Mouse (Mus musculus) C2C12 (cell line): ENCODE data around the gene Gucd1. TPM values are rescaled to one million over a fixed set of nuclear protein-coding genes. Genes with fewer than 3 reads are reported as not detected.
"Not testable (repeated sequence)": the region's sequence is repeated elsewhere in the genome, so short reads cannot be mapped to it uniquely, and the experiment has no call there.

Experiments
- H3K27me3 ChIP-seq: one replicate; pipeline ENCODE4 v1.6.1; 2011; ENCODE audit not compliant: control insufficient read depth, insufficient read depth, insufficient read length
- H3K36me3 ChIP-seq: one replicate; pipeline ENCODE4 v1.6.1; 2011; ENCODE audit not compliant: control insufficient read depth, insufficient read depth
- H3K4me3 ChIP-seq: one replicate; pipeline ENCODE4 v1.5.1; 2011; ENCODE audit warnings: mild to moderate bottlenecking, control low read depth; ENCODE audit not compliant: poor library complexity, insufficient read depth, severe bottlenecking
- H3K79me2 ChIP-seq: one replicate; pipeline ENCODE4 v1.6.1; 2011; ENCODE audit not compliant: control insufficient read depth, insufficient read depth
- H3K79me3 ChIP-seq: one replicate; pipeline ENCODE4 v1.6.1; 2011; ENCODE audit warnings: low read depth, control low read depth
- H3ac ChIP-seq: one replicate; pipeline ENCODE3; 2011; ENCODE audit warnings: low read depth; ENCODE audit not compliant: control insufficient read depth, insufficient read length
- CEBPB ChIP-seq: IDR thresholded peaks from one replicate; pipeline ENCODE4 v1.6.1; 2011; ENCODE audit warnings: low read depth, mild to moderate bottlenecking, control low read depth, moderate library complexity
- CTCF ChIP-seq: IDR thresholded peaks from one replicate; pipeline ENCODE4 v1.5.1; 2011; ENCODE audit not compliant: control insufficient read depth, insufficient read depth, insufficient read length
- FOSL1 ChIP-seq: IDR thresholded peaks from one replicate; pipeline ENCODE4 v1.8.0; 2011; ENCODE audit warnings: mild to moderate bottlenecking, low read length; ENCODE audit not compliant: poor library complexity, insufficient read depth, severe bottlenecking
- MAX ChIP-seq: IDR thresholded peaks from one replicate; pipeline ENCODE4 v1.6.1; 2011; ENCODE audit warnings: mild to moderate bottlenecking, control low read depth
- MYOD1 ChIP-seq: IDR thresholded peaks from one replicate; pipeline ENCODE4 v1.6.1; 2011; ENCODE audit warnings: low read depth; ENCODE audit not compliant: control insufficient read depth, insufficient read length
- MYOG ChIP-seq: IDR thresholded peaks from one replicate; pipeline ENCODE4 v1.6.1; 2011; ENCODE audit not compliant: control insufficient read depth, insufficient read length; ENCODE audit errors: extremely low read depth
- USF1 ChIP-seq: IDR thresholded peaks from one replicate; pipeline ENCODE4 v1.6.1; 2011; ENCODE audit warnings: low read depth, mild to moderate bottlenecking, control low read depth, moderate library complexity
- polyA plus RNA-seq: library from polyadenylated mRNA; unstranded; fragments of >200 nt; fragmentation: generic; extraction: Trizol; gene quantifications from one replicate; pipeline ENCODE4 v1.2.1, GENCODE M21; 2012; ENCODE audit warnings: missing spikeins

Gucd1 gene
- polyA plus RNA-seq, 1 experiment = 15.7 TPM

DNA sequence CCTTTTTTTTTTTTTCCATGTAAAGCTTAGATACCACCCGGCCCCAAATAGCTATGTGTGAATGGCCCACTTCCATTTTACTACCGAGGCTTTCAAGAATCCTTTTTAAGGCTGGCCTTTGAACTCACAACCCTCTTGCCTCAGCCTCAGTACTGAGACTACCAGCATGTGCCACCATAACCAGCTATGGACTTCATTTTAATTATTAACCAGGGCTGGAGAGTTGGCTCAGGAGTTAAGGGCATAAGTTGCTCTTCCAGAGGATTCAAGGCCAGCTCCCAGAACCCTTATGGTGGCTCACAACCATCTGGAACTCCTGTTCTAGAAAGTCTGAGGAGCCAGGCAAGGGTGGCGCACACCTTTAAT lies 12.7 kb downstream of the Gucd1 start:
- H3K79me3 ChIP-seq = no peaks in the 10 kb centered on the region
- TF ChIP-seq FOSL1 = no peak
- TF ChIP-seq MYOG = no peak
- TF ChIP-seq MAX = no peak
- no peak for TF ChIP-seq MYOD1
- TF ChIP-seq USF1 = no peak
- no peak for TF ChIP-seq CEBPB
- TF ChIP-seq CTCF = no peak
- H3K27me3 ChIP-seq = no peaks in the 10 kb centered on the region
- H3K79me2 ChIP-seq = no peaks in the 10 kb centered on the region
- no peak overlapping the region for H3K4me3 ChIP-seq
- peaks cover 32% of the 10 kb centered on the region for H3K36me3 ChIP-seq
- H3ac ChIP-seq = no peak overlapping the region

DNA sequence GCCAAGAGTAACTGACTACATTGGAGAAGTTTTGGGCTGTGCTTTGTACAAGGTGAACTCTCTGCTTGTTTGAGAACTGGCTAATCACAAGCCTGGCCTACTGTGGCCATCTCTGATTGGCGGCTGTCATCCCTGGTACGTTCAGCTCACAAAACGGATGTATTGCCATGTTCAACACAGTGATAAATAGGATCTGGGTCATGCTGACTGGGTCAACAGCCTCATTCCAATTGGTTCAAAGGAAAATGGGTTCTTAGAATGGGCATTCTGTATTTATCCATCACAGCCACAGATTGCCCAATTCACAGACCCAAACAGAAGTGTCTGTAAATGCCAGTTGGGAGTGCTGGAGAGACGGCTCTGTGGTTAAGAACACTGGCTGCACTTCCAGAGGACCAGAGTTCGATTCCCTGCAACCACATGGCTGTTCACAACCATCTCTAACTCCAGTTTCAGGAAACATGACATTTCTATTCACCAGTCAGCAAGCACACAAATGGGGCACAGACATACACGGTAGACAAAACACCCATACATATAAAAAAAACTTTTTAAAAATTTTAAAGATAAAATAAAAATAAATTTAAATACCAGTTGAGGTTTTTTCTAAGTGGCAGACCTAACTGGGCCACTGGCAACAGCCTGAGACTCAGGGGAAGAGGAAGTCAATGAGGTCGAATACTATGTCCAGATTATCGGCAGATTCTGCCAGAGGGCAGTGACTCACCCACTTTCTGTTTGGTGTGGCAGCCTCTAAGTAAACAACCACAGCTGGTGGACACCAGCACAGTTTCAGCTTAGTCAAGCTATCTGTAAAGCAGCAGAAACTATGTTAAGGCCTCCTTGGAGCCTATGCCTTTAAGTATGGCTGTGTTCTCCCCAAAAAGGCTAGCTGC lies 13.3 kb downstream of the Gucd1 start:
- Histone ChIP-seq H3K27me3 (no peaks in the 10 kb centered on the region), H3ac (no peak overlapping the region), H3K4me3 (no peak overlapping the region), H3K36me3 (peaks cover 26% of the 10 kb centered on the region), H3K79me2 (no peaks in the 10 kb centered on the region), H3K79me3 (no peaks in the 10 kb centered on the region)
- TF ChIP-seq CTCF = no peak
- no peak for TF ChIP-seq MYOG
- peak; percentile 22 for TF ChIP-seq MYOD1
- TF ChIP-seq USF1 = no peak
- peak; percentile 27 for TF ChIP-seq FOSL1
- peak; percentile 24 for TF ChIP-seq CEBPB
- no peak for TF ChIP-seq MAX

DNA sequence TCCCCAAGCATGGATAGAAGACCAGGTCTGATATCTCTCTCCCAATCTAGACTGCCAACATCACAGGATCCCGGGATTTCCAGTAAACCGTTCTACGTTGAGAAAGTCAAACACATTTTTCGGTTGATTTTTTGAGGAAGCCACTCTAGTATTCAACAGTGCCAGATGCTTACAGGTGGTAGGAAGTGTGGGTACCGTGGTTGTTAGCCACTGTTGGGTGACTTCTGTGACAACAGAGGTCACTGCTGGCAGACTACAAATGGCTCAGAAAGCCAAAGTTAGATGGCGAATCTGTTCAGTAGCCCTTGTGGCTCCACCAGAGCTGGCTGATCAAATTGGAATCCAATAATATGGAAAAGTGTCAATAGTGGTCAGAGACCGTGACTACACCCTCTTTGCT lies 14.1 kb downstream of the Gucd1 start:
- Histone ChIP-seq H3K36me3 (peaks cover 18% of the 10 kb centered on the region), H3K4me3 (no peak overlapping the region), H3ac (no peak overlapping the region), H3K79me3 (no peaks in the 10 kb centered on the region), H3K79me2 (no peaks in the 10 kb centered on the region), H3K27me3 (no peaks in the 10 kb centered on the region)
- TF ChIP-seq CTCF (no peak), CEBPB (no peak), USF1 (no peak), MAX (no peak), MYOG (no peak), FOSL1 (no peak), MYOD1 (no peak)

DNA sequence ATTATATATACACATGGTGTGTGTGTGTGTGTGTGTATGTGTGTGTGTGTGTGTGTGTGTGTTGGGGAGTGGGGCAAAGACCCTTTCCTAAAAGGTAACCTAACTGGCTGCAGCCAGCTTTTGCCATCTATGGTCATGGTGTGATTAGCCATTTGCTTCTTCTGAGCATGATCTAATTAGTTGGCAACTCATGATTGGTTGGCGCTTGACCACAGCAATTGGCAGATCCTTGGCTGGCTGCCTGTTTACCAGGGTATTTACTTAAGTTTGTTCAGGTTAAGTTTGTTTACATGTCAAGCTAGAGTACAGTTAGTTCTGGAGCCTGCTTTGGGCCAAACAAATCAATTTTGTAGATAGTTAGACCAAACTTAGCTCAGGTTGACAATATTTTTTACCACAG lies 16.1 kb downstream of the Gucd1 start:
- Histone ChIP-seq H3ac (no peak overlapping the region), H3K27me3 (no peaks in the 10 kb centered on the region), H3K36me3 (peaks cover 2% of the 10 kb centered on the region), H3K4me3 (no peak overlapping the region), H3K79me3 (no peaks in the 10 kb centered on the region), H3K79me2 (no peaks in the 10 kb centered on the region)
- TF ChIP-seq MYOG = no peak
- TF ChIP-seq MYOD1 = no peak

DNA sequence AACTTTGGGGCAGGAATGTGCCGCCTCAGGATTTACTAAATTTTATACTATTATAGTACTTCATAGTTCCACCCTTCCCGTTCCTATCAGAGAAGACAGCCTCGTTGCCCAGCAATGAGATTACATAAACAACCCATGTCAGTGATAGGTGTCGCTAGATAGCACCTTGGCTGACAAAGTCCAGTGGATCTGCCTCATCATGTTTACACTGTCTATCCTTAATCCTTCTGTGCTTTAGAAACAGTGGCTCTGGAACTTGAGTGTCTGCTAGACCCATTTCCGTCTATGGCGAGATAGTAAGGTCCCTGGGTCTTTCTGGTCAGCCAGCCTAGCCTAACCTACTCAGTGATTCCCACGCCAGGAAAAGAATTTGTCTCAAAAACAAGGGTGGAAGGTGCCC lies 17.4 kb downstream of the Gucd1 start:
- Histone ChIP-seq H3K4me3 (no peak overlapping the region), H3K36me3 (no peaks in the 10 kb centered on the region), H3K27me3 (no peaks in the 10 kb centered on the region), H3ac (no peak overlapping the region), H3K79me3 (no peaks in the 10 kb centered on the region), H3K79me2 (no peaks in the 10 kb centered on the region)
- TF ChIP-seq FOSL1 (no peak), CTCF (no peak), CEBPB (no peak), MAX (no peak), MYOG (no peak), USF1 (no peak), MYOD1 (no peak)

DNA sequence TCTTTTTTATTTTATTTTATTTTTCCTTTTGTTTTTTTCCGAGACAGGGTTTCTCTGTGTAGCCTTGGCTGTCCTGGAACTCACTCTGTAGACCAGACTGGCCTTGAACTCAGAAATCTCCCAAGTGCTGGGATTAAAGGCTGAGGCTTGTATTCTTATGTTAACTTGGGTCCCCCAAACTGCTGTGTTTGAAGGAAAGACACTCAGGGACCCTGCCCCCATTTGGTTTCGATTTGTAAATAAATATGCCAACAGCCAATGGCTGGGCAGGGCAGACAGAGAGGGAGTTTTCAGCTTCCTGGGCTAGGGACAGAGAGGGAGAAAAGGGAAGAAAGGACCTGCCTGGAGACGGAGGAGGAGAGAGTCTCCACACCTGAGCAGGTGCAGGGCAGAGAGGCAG lies 18.0 kb downstream of the Gucd1 start:
- Histone ChIP-seq H3K4me3 (no peak overlapping the region), H3K27me3 (no peaks in the 10 kb centered on the region), H3K79me3 (no peaks in the 10 kb centered on the region), H3ac (no peak overlapping the region), H3K79me2 (no peaks in the 10 kb centered on the region), H3K36me3 (no peaks in the 10 kb centered on the region)
- TF ChIP-seq MYOD1 (no peak), CTCF (no peak), MYOG (no peak), FOSL1 (no peak)

DNA sequence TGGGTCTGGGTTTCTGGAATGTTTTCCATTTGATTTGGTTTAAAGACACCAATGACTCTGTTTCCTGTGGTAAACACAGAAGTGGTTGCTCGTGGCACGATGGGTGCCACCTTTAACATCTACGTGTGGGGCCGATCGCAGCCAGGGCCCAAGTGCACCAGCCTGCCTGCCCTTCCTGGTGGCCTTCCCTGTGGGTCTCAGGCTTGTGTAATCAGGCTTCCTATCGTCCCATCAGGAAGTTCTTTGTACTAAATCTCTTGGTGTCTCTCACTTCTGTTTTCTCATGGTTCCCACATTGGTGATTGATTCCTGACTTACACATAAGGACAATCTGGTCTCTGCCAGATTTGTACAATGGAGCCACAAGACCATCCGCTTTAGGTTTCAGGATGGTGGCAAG lies 18.6 kb downstream of the Gucd1 start:
- H3ac ChIP-seq, H3K27me3 ChIP-seq, H3K4me3 ChIP-seq, H3K36me3 ChIP-seq, H3K79me3 ChIP-seq, H3K79me2 ChIP-seq: not testable (repeated sequence)
